Mouse (Mus musculus) spleen, embryonic (tissue): Measurements from ENCODE around the gene Olfr481.

Experiments
- CTCF ChIA-PET: fragments of 350-600 bp; sonication (Branson Sonifier 250); formaldehyde crosslinking; loops from one replicate; lab custom pipeline; 2022; lab: Charles Lee

The Olfr481 gene

DNA sequence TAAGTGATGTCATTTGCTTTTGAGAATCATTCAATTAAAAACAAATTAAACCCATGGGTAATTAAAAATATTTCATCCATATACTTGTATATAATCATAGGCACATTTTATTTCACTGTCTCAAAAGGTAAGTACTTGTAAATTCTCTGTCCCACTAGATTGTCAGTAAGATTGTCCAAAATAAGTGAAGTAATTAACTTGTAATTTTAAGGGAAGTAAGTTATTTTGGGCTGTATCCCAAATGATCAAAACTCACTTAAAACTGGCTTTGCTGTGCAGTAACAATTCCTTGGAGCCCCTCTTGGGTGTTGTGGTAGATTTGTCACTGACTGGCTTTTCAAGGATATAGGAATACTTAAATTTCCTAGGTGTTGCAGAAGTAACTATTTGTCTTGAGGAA lies at the start of gene Olfr481:
Gene Olfr481, plus strand, starts transcription at position 301 of the 400 bp plus-strand sequence.
- CTCF ChIA-PET: no interaction called here

DNA sequence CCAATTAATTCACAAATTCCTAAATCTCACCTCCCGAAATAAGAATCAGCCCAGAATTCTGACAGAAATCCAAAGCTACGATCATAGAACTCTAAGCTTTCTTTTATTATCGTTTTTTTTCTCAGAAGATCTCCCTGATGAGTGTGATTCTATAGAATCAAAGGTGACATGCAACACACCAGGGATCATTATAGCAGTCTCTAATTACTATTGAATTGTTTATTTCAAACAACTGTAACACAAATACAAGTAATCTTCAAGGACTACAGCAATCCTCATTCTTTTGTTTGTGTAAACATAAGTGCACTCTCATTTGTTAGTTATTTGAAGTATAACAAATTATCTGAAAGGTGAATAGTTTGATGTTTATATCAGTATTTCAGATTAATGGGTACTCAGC lies 45.8 kb upstream of the Olfr481 start, which contains the start of gene Olfr478:
Gene Olfr478, minus strand, starts transcription at position 101 of the 400 bp plus-strand sequence.
- CTCF ChIA-PET: no interaction called here

DNA sequence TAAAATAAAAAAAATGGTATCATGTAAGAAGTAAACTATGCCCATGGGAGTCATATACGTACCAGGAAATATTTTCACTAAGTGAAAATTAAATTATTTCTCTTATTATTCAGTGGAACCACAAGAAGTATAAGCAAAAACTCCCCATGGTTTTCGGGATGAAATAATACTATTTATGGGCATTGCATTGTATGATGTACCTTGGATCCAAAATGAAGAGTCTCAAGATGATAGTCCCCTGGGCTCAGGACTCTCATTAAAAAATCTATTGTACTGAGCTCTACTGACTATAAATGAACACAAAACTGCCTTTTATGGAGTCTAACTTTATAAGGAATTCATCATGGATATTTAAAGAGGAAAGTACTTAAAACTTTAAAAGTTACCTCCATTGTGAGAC lies 29.3 kb upstream of the Olfr481 start, which contains the start of gene Olfr479:
Gene Olfr479, plus strand, starts transcription at position 301 of the 400 bp plus-strand sequence.
- CTCF ChIA-PET: no interaction called here

DNA sequence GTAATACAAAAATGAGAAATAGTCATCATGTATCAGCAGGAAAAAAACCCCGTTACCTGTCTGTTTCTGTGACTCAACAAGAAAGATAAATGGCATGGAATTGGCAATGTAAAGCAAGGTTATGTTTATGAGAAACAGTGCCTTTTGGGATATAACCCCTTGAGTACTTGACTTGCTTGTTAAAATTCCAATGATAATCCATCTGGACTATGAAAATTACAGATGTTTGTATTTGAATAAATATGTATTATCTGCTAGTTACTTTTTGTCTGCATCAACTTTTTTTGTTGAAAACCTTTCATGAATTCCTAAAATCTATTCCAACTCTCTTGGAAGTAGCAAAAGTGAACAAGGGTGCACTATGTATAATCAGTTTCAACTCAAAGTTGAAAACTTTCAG lies 12.4 kb upstream of the Olfr481 start, which contains the start of gene Olfr480:
Gene Olfr480, minus strand, starts transcription at position 101 of the 400 bp plus-strand sequence.
- CTCF ChIA-PET: no interaction called here

DNA sequence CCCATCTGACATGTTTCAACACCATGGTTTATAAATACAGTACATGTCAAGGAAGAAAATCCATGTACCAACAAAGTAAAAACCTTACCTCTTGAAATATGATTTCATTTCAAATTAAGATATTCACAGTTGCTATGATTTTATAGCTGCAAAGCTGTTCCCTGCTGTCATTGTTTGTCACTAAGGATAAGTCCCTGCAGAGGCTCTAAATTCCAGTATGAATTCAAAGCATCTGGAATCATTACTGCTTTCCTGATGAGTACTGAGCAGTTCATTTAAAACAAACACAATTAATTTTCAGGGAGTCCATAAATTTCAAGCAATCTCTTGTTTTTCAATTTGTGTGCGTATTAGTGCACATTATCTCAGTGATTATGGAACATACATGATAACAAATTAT lies 17.8 kb downstream of the Olfr481 start, which contains the start of gene Olfr482:
Gene Olfr482, minus strand, starts transcription at position 101 of the 400 bp plus-strand sequence.
- CTCF ChIA-PET: no interaction called here

DNA sequence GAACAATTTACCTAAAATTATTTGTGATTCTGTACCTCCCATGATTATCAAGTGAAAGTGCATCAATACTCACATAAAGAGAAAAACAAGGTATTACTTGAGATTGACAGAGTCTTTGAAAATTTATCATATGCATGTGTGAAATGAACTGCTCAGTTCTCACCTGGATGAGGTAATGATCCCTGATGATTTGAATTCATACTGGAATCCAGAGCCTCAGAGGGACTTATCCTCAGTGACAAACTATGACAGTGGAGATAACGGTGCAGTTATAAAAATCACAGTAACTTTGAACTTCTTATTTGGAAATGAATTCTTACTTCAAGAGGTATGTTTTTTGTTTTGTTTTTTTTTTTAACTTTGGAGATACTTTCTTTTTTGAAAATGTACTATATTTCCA lies 20.9 kb downstream of the Olfr481 start, which contains the start of gene Olfr483:
Gene Olfr483, plus strand, starts transcription at position 301 of the 400 bp plus-strand sequence.
- CTCF ChIA-PET: no interaction called here

DNA sequence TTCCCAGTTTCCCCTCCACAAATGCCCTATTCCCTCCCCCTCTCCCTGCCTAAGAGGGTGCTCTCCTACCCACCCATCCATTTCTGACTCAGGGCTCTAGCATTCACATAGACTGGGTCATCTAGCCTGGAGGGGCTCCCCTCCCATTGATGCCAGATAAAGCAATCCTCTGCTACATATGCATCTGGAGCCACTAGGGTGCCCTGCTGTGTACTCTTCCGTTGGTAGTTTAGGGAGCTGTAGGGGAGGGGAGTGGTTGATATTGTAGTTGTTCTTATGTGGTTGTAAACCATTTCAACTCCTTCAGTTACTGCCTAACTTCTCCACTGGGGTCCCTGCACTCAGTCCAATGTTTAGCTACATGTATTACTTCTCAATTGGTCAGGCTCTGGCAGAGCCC lies 41.0 kb downstream of the Olfr481 start:
- CTCF ChIA-PET: no interaction called here

DNA sequence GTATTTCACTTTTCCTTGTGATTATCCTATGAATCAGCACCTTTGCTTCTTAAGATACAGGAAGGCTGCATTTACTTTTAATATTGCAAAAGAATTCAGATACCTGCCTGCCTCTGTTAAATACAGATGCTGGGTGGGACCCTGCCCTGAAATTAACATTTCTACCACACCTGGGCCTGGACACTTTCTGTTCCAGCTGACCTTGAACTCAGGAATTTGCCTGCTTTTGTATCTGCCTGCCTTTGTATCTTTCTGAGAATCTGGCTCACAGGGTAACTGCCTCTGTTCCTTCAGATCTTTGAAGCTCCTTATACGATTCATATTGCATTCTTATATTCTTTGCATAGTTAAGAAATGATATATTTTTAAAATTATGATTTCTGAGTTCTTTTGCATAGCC lies 41.8 kb downstream of the Olfr481 start:
- CTCF ChIA-PET: no interaction called here

DNA sequence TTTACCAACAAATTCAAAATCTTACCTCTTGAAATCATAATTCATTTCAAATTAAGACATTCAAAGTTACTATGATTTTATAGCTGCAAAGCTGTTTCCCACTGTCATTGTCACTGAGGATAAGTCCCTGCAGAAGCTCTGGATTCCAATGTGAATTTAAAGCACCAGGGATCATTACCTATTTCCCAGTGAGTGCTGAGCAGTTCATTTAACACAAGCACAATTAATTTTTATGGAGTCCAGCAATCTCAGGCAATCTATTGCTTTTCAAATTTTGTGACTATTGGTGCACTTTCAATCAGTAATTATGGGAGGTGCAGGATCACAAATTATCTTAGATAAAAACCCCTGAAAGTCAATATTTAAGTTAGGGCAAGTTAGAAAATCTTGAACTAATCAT lies 47.7 kb downstream of the Olfr481 start, which contains the start of gene Olfr484:
Gene Olfr484, minus strand, starts transcription at position 101 of the 400 bp plus-strand sequence.
- CTCF ChIA-PET: no interaction called here
